Mouse (Mus musculus) C2C12 (cell line): ENCODE data around the gene Nap1l4.

Source experiments
- CTCF ChIP-seq: IDR thresholded peaks from one replicate; pipeline ENCODE4 v1.5.1; 2011; ENCODE audit not compliant: control insufficient read depth, insufficient read depth, insufficient read length
- MYOG ChIP-seq: IDR thresholded peaks from one replicate; pipeline ENCODE4 v1.6.1; 2011; ENCODE audit not compliant: control insufficient read depth, insufficient read length; ENCODE audit errors: extremely low read depth

GRCm38 (mm10) chr7:143509566-143509965 is 39.3 kb downstream of the Nap1l4 start:
- no peak for TF ChIP-seq CTCF
- no peak for TF ChIP-seq MYOG
